In genomic region chr19:60860868-60861700, GRCm38 (mm10) we compare ENCODE assay signal across 8 mouse cellular contexts. TPM values are rescaled to one million over a fixed set of nuclear protein-coding genes. Genes with fewer than 3 reads are reported as not detected.
A peak's percentile ranks its signal among the peaks of the same experiment; 100 is the strongest.
DNase-seq lines count a peak whose midpoint lies in the region; ATAC-seq and TF ChIP-seq lines count a peak whose summit lies in the region.

TSS of gene Sfxn4 (minus strand) at chr19:60861479.

- H3K4me3 ChIP-seq in hindbrain, embryonic 14.5 days (replicated peaks; ENCODE audit: low read length), result peak within 1 kb of the TSS; percentile 45

- ATAC-seq in Patski, result peak; percentile 99
- peak; percentile 99 for ATAC-seq in hindbrain, embryonic 14.5 days (ENCODE audit: low FRiP score)

- peaks cover 11% of the 10 kb centered on the region; the same call in 1 of the 2 replicates for H3K4me1 ChIP-seq in hindbrain, embryonic 14.5 days (replicated peaks; ENCODE audit: control insufficient read depth, insufficient read depth, low read length)

- H3K9ac ChIP-seq in hindbrain, embryonic 14.5 days, result peak within 1 kb of the TSS; percentile 66

- peaks cover 34% of the 10 kb centered on the region for H3K36me3 ChIP-seq in hindbrain, embryonic 14.5 days (replicated peaks; ENCODE audit: control insufficient read depth, insufficient read depth)

- POLR2A ChIA-PET in Patski (lab: Charles Lee), result no interaction called here

- no peaks in the 10 kb centered on the region for H3K27me3 ChIP-seq in Patski
- no peaks in the 10 kb centered on the region for H3K27me3 ChIP-seq in hindbrain, embryonic 14.5 days (ENCODE audit: control insufficient read depth, insufficient read depth, low read length)

- H3K9me3 ChIP-seq in hindbrain, embryonic 14.5 days (ENCODE audit: control insufficient read depth, low read length), result no peaks in the 10 kb centered on the region

- DNase-seq in Patski (ENCODE audit: low read depth, low spot score), result no peak
- peak; percentile 87 to 89 for DNase-seq in cerebellum, postnatal 14 days
- DNase-seq in frontal cortex, postnatal 14 days (ENCODE audit: low spot score in 2 of 2), result peak; percentile 84 to 87
- peak; percentile 87 for DNase-seq in hindbrain, embryonic 14.5 days (ENCODE audit: low spot score)
- DNase-seq in layer of hippocampus, postnatal 36 days, result peak; percentile 89 to 90
- DNase-seq in lung, postnatal 36 days, result peak; percentile 97
- peak; percentile 95 for DNase-seq in retina, postnatal 1 day
- peak; percentile 82 to 91 for DNase-seq in urinary bladder, adult 18-20 months (ENCODE audit: low spot score in 2 of 2)

- in situ Hi-C loops in Patski (cut with MboI; ENCODE audit: low pct_unique_long_range_greater_than_20kb), result no loop called here

- TF ChIP-seq CTCF in Patski (IDR thresholded peaks at IDR 0.05), result no peak

- CTCF ChIA-PET in Patski (lab: Charles Lee), result no interaction called here

- 4% methylated on average over 30 of the region's 30 CpGs for WGBS in hindbrain, embryonic 14.5 days

- H3K4me2 ChIP-seq in hindbrain, embryonic 14.5 days (replicated peaks), result peak within 1 kb of the TSS; percentile 64

- H3K27ac ChIP-seq in hindbrain, embryonic 14.5 days, result peak within 1 kb of the TSS; percentile 69

RNA-seq across cellular contexts. Expression of gene Sfxn4, which starts in this region (rescaled TPM):
- 6.8 TPM for polyA plus RNA-seq in Patski (2021)
- 11.6 and 11.9 TPM in 2 replicates for polyA plus RNA-seq in hindbrain, embryonic 14.5 days (2014; fragmentation: Nextera tagmentation; extraction: Ambion mirVana)
- total RNA-seq in layer of hippocampus, postnatal 36 days (2021), result 10 to 100 TPM; 13.1 to 14.3 TPM
